Mouse (Mus musculus) G1E-ER4 (cell line): ENCODE results near the gene Lmx1a. TPM values are rescaled to one million over a fixed set of nuclear protein-coding genes. Genes with fewer than 3 reads are reported as not detected.

Experiments
- GATA1 ChIP-seq: IDR thresholded peaks from one replicate; pipeline ENCODE4 v1.8.0; 2012; ENCODE audit warnings: low read length, inconsistent platforms
- polyA plus RNA-seq: library from polyadenylated mRNA; stranded (reverse); fragments of >175 nt; gene quantifications from 2 replicates; pipeline ENCODE4 v1.2.3, GENCODE M21; 2012

Lmx1a gene
- polyA plus RNA-seq, 1 experiment, result not detected

DNA sequence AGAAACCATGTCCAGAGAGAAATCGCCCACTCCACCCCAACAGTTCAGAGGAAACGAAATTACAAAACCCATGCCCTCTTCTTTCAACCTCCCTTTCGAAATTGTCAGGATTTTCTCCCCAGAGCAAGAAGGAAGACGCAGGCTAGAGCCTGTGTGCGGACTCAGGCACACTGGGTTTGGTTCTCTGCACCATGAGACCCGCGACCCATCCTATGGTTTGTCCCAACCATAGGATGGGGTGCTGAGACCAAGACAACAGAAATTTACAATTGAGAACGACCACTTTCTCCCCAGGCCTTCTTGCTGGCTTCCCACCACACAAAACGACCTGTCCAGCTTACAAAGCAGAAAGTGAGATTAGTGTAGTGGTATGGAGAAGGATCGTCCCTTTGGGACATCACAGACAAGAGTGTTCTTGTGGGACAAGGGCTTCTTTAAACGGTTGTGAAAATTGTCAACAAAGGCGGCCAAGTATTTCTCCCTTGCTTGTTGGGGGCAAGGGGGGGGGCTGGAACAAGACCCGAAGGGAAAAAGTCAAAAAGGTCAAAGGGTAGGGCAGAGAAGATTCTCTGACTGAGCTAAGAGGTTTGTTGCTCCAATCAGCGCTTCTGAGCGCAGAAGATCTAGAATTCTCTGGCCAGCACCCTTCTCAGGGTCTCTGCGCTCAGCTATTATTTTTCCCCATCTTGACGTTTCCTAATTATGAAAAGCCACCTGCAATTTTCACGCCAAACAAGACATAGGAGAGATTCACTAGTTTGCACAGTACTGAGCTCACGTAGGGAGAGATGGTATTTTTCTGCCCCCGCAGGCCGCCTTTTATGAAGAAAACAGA lies 1.9 kb downstream of the Lmx1a start:
- no peak for TF ChIP-seq GATA1

DNA sequence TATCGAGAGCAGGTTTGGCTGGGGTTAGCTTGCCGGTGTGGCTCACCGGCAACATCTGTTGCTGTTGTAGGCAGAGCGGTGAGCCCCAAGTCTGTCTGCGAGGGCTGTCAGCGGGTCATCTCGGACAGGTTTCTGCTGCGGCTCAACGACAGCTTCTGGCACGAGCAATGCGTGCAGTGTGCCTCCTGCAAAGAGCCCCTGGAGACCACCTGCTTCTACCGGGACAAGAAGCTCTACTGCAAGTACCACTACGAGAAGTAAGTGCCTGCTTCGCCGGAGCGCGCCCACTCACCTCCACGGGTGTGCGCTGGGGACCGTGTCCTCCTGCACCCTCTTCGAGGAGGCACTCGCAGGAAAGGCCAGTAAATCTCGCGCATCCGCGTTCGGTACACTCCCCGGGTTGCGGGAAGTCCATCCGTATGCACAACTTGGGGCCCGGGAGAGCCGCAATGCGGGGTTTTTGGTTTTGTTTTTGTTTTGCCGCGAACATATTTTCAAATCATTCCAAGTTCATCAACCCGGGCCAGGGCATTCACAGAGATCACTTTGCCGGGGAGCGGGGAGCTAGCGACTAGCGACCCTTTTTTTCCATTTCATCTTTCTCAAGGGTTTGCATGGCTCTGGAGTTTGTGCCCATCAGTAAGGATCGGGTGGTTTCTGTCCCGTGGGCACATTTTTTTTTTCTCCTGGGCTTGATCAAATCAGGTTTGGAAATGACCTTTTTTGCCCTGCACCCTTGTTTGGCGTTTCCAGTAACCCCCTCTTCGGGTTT lies 3.1 kb downstream of the Lmx1a start:
- no peak for TF ChIP-seq GATA1

- no peak for TF ChIP-seq GATA1
Observed at GRCm38 (mm10) chr1:167692683-167693045, 3.6 kb downstream of the Lmx1a start.

- TF ChIP-seq GATA1, result no peak
Observed at GRCm38 (mm10) chr1:167693499-167694240, 4.6 kb downstream of the Lmx1a start.

GRCm38 (mm10) chr1:167694731-167695130 lies 5.7 kb downstream of the Lmx1a start:
- TF ChIP-seq GATA1, result no peak

- no peak for TF ChIP-seq GATA1
Observed at GRCm38 (mm10) chr1:167695910-167696459, 6.9 kb downstream of the Lmx1a start.

DNA sequence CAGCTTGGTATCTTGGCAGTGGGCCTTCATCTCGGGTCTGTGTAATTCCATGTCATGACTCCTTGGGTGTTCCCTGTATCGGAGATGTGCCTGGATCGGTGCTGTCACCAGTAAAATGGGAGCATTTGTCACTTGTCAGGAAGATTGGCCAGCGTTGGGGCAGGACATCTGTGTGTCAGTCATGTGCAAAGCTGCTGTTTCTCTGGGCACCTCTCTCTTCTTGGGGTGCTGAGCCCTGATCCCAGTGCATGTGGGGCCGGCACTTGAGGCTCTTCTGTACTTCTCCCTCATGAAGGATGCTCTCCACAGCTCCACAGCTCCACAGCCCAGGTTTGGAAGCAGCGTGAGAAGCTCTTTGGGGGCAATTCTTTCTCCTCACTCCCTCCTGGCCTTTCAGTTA lies 10.7 kb downstream of the Lmx1a start:
- TF ChIP-seq GATA1, result no peak

DNA sequence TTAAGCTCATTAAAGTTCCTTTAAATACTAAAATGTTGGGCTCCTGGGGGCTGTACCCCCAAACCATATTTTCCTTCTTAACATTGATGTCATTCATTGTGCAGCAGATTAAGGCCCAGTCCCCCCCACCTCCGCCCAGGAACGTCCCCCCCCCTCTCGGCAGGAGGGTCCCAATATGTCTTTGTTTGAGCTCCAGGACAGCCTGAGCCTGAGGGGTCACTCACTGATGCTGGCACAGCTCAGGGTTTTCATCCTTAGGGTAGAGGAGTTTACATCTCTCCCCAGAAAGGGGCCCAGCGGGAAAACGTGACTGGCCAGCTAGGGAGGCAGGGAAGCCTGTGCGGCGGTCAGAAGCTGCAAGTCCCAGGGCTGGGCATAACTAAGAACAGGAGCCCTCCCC lies 11.2 kb downstream of the Lmx1a start:
- no peak for TF ChIP-seq GATA1

- TF ChIP-seq GATA1, result no peak
Observed at GRCm38 (mm10) chr1:167705527-167705926, 16.5 kb downstream of the Lmx1a start.

- no peak for TF ChIP-seq GATA1
Observed at GRCm38 (mm10) chr1:167708761-167709160, 19.7 kb downstream of the Lmx1a start.

DNA sequence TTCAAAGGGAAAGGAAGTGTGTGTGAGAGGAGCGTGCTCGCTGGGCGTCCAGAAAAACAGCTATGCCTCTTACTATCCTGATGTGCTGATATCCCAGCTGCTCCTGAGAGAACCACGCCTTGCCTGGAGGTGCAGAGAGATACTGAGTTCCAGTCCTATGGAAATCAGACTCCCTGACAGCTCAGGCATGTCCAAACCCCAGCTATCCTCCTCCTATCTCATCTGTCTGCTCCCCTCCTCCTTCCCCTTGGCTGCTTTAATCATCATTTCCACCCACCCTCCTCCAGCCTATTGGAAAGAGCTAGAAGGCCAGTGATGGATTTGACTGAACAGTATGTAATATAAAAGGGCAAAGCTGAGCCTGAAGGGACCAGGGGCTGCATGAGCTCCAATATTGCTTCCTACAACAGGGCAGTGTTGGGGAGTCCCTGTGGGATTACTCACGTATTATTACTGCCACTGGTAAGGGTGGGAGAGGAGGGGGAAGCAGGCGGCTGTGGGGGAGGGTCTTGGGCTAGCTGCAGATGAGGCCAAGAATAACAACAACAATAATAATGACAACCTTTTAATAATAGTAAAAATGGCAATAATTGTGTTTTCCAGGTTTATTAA lies 26.8 kb downstream of the Lmx1a start:
- TF ChIP-seq GATA1, result no peak

DNA sequence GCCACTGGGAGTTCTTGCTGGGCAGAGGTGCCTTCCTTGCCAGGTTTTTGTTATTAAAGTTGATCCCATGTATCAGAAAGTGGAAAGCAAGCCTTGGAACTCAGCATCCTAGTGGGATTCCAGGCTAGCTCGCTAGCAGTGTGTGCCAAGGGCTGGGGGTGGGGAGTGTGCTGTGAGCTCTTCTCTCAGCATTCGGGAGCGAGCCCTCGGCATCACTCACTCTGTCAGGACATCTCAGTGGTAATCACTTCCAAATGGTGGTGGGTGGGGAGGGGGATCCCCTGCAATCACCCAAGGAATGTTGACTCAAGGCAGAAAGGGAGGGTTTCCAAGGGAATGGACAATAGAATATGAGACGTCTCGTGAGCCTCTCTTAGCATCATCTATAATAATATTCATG lies 45.4 kb downstream of the Lmx1a start:
- TF ChIP-seq GATA1, result no peak

GRCm38 (mm10) chr1:167736793-167737192 lies 47.8 kb downstream of the Lmx1a start:
- no peak for TF ChIP-seq GATA1

- no peak for TF ChIP-seq GATA1
Observed at GRCm38 (mm10) chr1:167739286-167739685, 50.2 kb downstream of the Lmx1a start.

- TF ChIP-seq GATA1, result no peak
Observed at GRCm38 (mm10) chr1:167746676-167747075, 57.6 kb downstream of the Lmx1a start.

- no peak for TF ChIP-seq GATA1
Observed at GRCm38 (mm10) chr1:167752661-167753060, 63.6 kb downstream of the Lmx1a start.
